Mouse (Mus musculus) ES-Bruce4 (cell line): ENCODE results near the gene Actl10. TPM values are rescaled to one million over a fixed set of nuclear protein-coding genes. Genes with fewer than 3 reads are reported as not detected.

Experiments
- H3K27ac ChIP-seq: 2 replicates; pipeline ENCODE4 v1.5.1; 2012; ENCODE audit warnings: low read length, inconsistent platforms; ENCODE audit not compliant: insufficient read depth
- H3K27me3 ChIP-seq: 2 replicates; pipeline ENCODE4 v1.6.1; 2012; ENCODE audit warnings: mild to moderate bottlenecking, low read length, inconsistent platforms; ENCODE audit not compliant: control insufficient read depth, poor library complexity, insufficient read depth, severe bottlenecking
- H3K36me3 ChIP-seq: 2 replicates; pipeline ENCODE4 v1.6.1; 2012; ENCODE audit warnings: inconsistent platforms, mild to moderate bottlenecking, low read length, moderate library complexity; ENCODE audit not compliant: control insufficient read depth, poor library complexity, insufficient read depth, severe bottlenecking
- H3K4me1 ChIP-seq: one replicate; pipeline ENCODE4 v1.8.1; 2011; ENCODE audit warnings: low read length; ENCODE audit not compliant: control insufficient read depth, insufficient read depth
- H3K4me3 ChIP-seq: 2 replicates; pipeline ENCODE4 v1.5.1; 2011; ENCODE audit warnings: low read depth, mild to moderate bottlenecking, low read length
- H3K9ac ChIP-seq: 2 replicates; pipeline ENCODE4 v1.6.1; 2012; ENCODE audit warnings: low read depth, mild to moderate bottlenecking, inconsistent platforms; ENCODE audit not compliant: poor library complexity, severe bottlenecking
- H3K9me3 ChIP-seq: replicated peaks from 2 replicates; pipeline ENCODE4 v1.6.1; 2012; ENCODE audit warnings: mild to moderate bottlenecking, low read length, inconsistent platforms; ENCODE audit not compliant: control insufficient read depth, poor library complexity, insufficient read depth, severe bottlenecking
- CTCF ChIP-seq: IDR thresholded peaks from one replicate; pipeline ENCODE4 v1.8.1; 2011; ENCODE audit warnings: low read depth, low read length
- EP300 ChIP-seq: IDR thresholded peaks from 2 replicates; pipeline ENCODE4 v1.6.1; 2011; ENCODE audit warnings: low read depth, low read length; ENCODE audit not compliant: insufficient read depth
- POLR2A ChIP-seq: IDR thresholded peaks from one replicate; pipeline ENCODE4 v1.8.1; 2011; ENCODE audit warnings: low read length; ENCODE audit not compliant: insufficient read depth
- polyA plus RNA-seq: library from polyadenylated mRNA; stranded (reverse); fragments of >200 nt; gene quantifications from 2 replicates; pipeline ENCODE4 v1.2.4, GENCODE M21; 2011; ENCODE audit warnings: low read depth; ENCODE audit not compliant: missing spikeins, insufficient read depth, insufficient read length

The Actl10 gene
- polyA plus RNA-seq, 1 experiment, result not detected

GRCm38 (mm10) chr2:154589051-154589450 lies 37.5 kb downstream of the Actl10 start:
- Histone ChIP-seq H3K9ac (no peak overlapping the region), H3K4me3 (no peak overlapping the region), H3K4me1 (no peaks in the 10 kb centered on the region), H3K9me3 (no peaks in the 10 kb centered on the region), H3K27ac (no peak overlapping the region), H3K36me3 (no peaks in the 10 kb centered on the region), H3K27me3 (no peaks in the 10 kb centered on the region)
- TF ChIP-seq EP300 (no peak), POLR2A (no peak), CTCF (no peak)

GRCm38 (mm10) chr2:154591239-154591638 lies 39.7 kb downstream of the Actl10 start:
- no peaks in the 10 kb centered on the region for H3K4me1 ChIP-seq
- no peak overlapping the region for H3K9ac ChIP-seq
- no peak overlapping the region for H3K4me3 ChIP-seq
- no peaks in the 10 kb centered on the region for H3K9me3 ChIP-seq
- no peaks in the 10 kb centered on the region for H3K27me3 ChIP-seq
- no peak overlapping the region for H3K27ac ChIP-seq
- TF ChIP-seq EP300 (no peak), CTCF (no peak), POLR2A (no peak)
- no peaks in the 10 kb centered on the region for H3K36me3 ChIP-seq

DNA sequence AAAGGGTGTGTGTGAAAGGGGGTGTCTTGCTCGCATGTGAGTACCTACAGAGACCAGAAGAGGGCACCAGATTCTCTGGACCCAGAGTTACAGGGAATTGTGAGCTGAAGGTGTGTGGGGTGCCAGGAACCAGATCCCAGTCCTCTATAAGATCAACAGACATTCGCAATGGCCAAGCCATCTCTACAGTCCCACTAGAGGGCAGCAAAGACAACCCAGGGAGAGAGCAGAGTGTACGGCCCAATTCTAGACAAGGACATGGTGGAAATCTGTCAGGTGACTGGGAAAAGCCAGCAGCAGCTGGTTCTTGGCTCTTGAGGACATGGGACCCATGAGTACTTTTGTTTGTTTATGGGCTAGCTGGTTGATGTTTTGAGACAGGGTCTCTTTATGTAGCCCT lies 41.4 kb downstream of the Actl10 start:
- Histone ChIP-seq H3K27me3 (no peaks in the 10 kb centered on the region), H3K4me1 (no peaks in the 10 kb centered on the region), H3K4me3 (no peak overlapping the region), H3K9ac (no peak overlapping the region), H3K36me3 (no peaks in the 10 kb centered on the region), H3K27ac (no peak overlapping the region), H3K9me3 (no peaks in the 10 kb centered on the region)
- TF ChIP-seq CTCF (peak; percentile 65), EP300 (no peak)

- Histone ChIP-seq H3K27me3 (no peaks in the 10 kb centered on the region), H3K27ac (no peak overlapping the region), H3K9me3 (no peaks in the 10 kb centered on the region), H3K4me3 (no peak overlapping the region), H3K36me3 (no peaks in the 10 kb centered on the region), H3K9ac (no peak overlapping the region), H3K4me1 (no peaks in the 10 kb centered on the region)
- TF ChIP-seq POLR2A, result no peak
- TF ChIP-seq CTCF, result no peak
- TF ChIP-seq EP300, result no peak
Measured at GRCm38 (mm10) chr2:154595775-154596174, 44.2 kb downstream of the Actl10 start.

DNA sequence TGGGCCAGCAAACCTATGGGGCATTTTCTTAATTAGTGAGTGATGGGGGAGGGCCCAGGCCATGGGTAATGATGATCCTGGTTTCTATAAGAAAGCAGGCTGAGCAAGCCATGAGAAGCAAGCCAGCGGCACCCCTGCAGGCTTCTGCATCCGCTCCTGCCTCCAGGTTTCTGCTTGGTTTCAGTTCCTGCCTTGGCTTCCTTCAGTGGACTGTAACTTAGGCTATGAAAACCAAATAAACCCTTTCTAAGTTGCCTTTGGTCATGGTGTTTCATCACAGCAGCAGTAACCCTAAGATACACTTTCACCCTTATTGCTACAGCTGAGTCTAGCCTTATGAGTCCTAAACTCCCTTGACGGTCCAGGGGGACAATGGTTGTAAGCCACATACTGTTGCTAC lies 45.8 kb downstream of the Actl10 start:
- no peaks in the 10 kb centered on the region for H3K9me3 ChIP-seq
- no peak overlapping the region for H3K9ac ChIP-seq
- H3K36me3 ChIP-seq, result no peaks in the 10 kb centered on the region
- H3K4me3 ChIP-seq, result no peak overlapping the region
- no peak for TF ChIP-seq EP300
- no peak for TF ChIP-seq POLR2A
- no peaks in the 10 kb centered on the region for H3K27me3 ChIP-seq
- H3K4me1 ChIP-seq, result no peaks in the 10 kb centered on the region
- no peak overlapping the region for H3K27ac ChIP-seq

- TF ChIP-seq CTCF (no peak), EP300 (no peak)
- H3K4me3 ChIP-seq, result no peak overlapping the region
- no peaks in the 10 kb centered on the region for H3K9me3 ChIP-seq
- no peaks in the 10 kb centered on the region for H3K36me3 ChIP-seq
- no peaks in the 10 kb centered on the region for H3K4me1 ChIP-seq
- H3K27me3 ChIP-seq, result no peaks in the 10 kb centered on the region
- H3K27ac ChIP-seq, result no peak overlapping the region
- no peak overlapping the region for H3K9ac ChIP-seq
Measured at GRCm38 (mm10) chr2:154600586-154600985, 49.0 kb downstream of the Actl10 start.

GRCm38 (mm10) chr2:154601324-154601723 lies 49.7 kb downstream of the Actl10 start:
- no peaks in the 10 kb centered on the region for H3K36me3 ChIP-seq
- no peak for TF ChIP-seq POLR2A
- no peak for TF ChIP-seq EP300
- TF ChIP-seq CTCF, result no peak
- no peak overlapping the region for H3K9ac ChIP-seq
- H3K27ac ChIP-seq, result no peak overlapping the region
- no peak overlapping the region for H3K4me3 ChIP-seq
- H3K27me3 ChIP-seq, result no peaks in the 10 kb centered on the region
- no peaks in the 10 kb centered on the region for H3K4me1 ChIP-seq
- no peaks in the 10 kb centered on the region for H3K9me3 ChIP-seq

Other genes with a start within 250 kb of the Actl10 start
- gene Bpifb9b, start 244.5 kb upstream of the Actl10 start, polyA plus RNA-seq, result not detected in 2 replicates
- gene Cdk5rap1, start 178.8 kb upstream of the Actl10 start, polyA plus RNA-seq, result 23.8 and 27.1 TPM in 2 replicates
- 11.7 and 13.5 TPM in 2 replicates for gene Snta1, start 143.7 kb upstream of the Actl10 start, polyA plus RNA-seq
- gene Cbfa2t2, start 115.3 kb upstream of the Actl10 start, polyA plus RNA-seq, result 79.9 and 89.5 TPM in 2 replicates
- gene 1700003F12Rik, start 4.7 kb upstream of the Actl10 start, polyA plus RNA-seq, result not detected in 2 replicates
- 4.0 and 5.1 TPM in 2 replicates for gene Necab3, start 7.1 kb downstream of the Actl10 start, polyA plus RNA-seq
- 27.0 and 28.0 TPM in 2 replicates for gene E2f1, start 18.1 kb downstream of the Actl10 start, polyA plus RNA-seq
- gene Pxmp4, start 51.9 kb downstream of the Actl10 start, polyA plus RNA-seq, result 8.3 and 9.5 TPM in 2 replicates
- gene Zfp341, start 61.5 kb downstream of the Actl10 start, polyA plus RNA-seq, result 3.8 and 5.0 TPM in 2 replicates
- gene 4930519P11Rik, start 61.7 kb downstream of the Actl10 start, polyA plus RNA-seq, result not detected in 2 replicates
- gene Chmp4b, start 99.9 kb downstream of the Actl10 start, polyA plus RNA-seq, result 116 and 125 TPM in 2 replicates
- gene Gm14214, start 218.3 kb downstream of the Actl10 start, polyA plus RNA-seq, result 1.2 and 1.4 TPM in 2 replicates
- gene Raly, start 239.3 kb downstream of the Actl10 start, polyA plus RNA-seq, result 228 and 241 TPM in 2 replicates
- not detected in 2 replicates for gene a, start 239.6 kb downstream of the Actl10 start, polyA plus RNA-seq